Mouse (Mus musculus): ENCODE data around the gene Bcl11a.

Bcl11a gene

GRCm38 (mm10) chr11:24214509-24215134 lies 136.8 kb downstream of the Bcl11a start:
- DNase-seq (ENCODE audit: low spot score): no peak

DNA sequence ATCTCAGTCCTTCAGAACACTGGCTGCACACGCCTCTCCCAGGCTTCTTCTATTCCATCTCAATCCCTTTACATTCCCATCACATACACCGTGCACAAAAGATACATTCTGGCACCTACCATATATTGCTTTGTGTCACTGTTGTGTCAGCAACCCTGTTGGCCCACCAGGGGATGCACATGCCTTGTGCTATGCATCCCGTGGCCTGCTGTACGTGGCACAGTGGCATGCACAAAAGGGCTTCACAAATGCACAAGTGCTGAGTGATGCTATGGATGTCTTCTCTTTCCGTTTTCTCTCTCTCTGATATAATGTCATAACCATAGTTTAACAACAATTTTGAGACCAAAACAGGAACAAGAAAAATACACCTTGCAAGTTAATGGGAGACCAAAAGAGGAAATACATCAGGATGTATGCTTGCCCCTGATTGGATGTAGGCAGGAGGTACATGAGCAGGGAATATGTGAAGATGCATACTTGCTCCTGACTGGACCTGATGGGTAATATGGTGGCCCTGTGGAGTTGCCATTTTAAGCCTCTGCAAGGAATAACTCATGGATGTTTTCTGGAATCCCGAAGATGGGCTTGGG lies 140.0 kb downstream of the Bcl11a start:
- DNase-seq (ENCODE audit: low spot score): no peak

DNA sequence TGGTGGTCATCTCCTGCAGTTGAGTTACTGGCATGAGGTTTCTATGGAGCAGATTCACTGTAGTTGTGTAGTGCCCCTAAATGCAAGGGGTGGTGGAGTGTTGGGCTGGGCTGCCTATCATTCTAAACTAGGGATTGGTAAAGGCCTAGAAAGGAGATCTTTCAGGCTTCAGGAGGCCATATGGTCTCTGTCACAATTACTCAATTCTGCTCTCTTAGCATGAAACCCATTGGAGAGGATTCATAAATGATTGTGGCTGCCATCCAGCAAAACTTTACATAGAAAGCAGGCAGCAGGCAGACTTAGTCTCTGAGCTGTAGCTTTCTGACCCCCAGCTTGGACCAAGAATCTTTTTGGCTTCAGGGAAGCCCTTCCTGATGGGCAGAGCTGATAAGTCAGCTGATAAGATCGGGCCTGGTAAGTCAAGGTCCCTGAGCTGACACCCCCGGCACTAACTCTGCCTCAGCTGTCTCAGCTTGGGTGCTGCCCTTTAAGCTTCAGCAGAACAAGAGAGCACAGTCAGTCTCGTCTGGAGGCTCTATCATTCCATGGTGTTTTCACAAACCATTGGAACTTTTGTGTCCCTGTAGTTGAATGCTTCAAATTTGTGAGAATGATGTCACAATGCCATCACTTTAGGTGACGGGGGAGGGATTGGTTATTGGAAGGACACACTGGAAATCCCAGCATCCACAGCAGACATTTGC lies 143.9 kb downstream of the Bcl11a start:
- no peak for DNase-seq (ENCODE audit: low spot score)
